Mouse (Mus musculus): Measurements from ENCODE around the gene Arhgap5. TPM values are rescaled to one million over a fixed set of nuclear protein-coding genes. Genes with fewer than 3 reads are reported as not detected.

The Arhgap5 gene
- total and polyA plus RNA-seq, 2 experiments from 2014 or later = 34.6 to 74.0 TPM

GRCm38 (mm10) chr12:52493281-52493681, 10.5 kb upstream of the Arhgap5 start:
- TF ChIP-seq CTCF (IDR thresholded peaks at IDR 0.05) = no peak
- no peaks in the 10 kb centered on the region for H3K4me1 ChIP-seq (ENCODE audit: insufficient read depth, low read length)
- H3K4me3 ChIP-seq (ENCODE audit: low read depth, low read length) = no peak overlapping the region
- H3K9me3 ChIP-seq (ENCODE audit: low read length) = no peaks in the 10 kb centered on the region
- no peak overlapping the region for H3K27ac ChIP-seq (ENCODE audit: low read depth, low read length)
- DNase-seq (ENCODE audit: low spot score) (no peak), ATAC-seq (ENCODE audit: low FRiP score) (no peak)
- 71% methylated on average over 6 of the region's 6 CpGs for WGBS
- H3K27me3 ChIP-seq (ENCODE audit: insufficient read depth, low read length) = no peaks in the 10 kb centered on the region
- no peaks in the 10 kb centered on the region for H3K36me3 ChIP-seq (ENCODE audit: insufficient read depth, low read length)
- no peak overlapping the region for H3K4me2 ChIP-seq (ENCODE audit: low read depth, low read length, poor library complexity, severe bottlenecking)
- H3K9ac ChIP-seq (replicated peaks; ENCODE audit: low read length, poor library complexity, severe bottlenecking) = no peak overlapping the region

DNA sequence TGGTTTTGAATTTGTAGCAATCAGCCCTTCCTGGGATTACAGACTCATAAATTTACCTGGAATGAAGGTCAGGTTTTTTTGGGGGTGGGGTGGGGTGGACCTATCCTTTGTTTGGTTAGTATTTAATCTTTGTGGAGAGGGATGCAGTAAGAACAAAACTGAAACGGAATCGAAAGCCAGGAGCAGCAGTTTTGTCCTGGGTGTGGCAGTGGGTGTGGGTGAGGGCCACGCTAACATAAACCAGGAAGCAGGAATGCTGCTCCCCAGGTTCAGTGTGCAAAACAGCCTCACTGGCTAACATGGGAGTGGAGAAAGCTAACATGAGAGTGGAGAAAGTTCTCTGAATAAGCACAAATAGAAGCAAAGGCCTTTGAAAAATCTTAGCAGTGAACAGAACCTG, 6.6 kb upstream of the Arhgap5 start:
- Histone ChIP-seq H3K4me1 (ENCODE audit: insufficient read depth, low read length) (no peaks in the 10 kb centered on the region), H3K4me3 (ENCODE audit: low read depth, low read length) (no peak overlapping the region), H3K9ac (replicated peaks; ENCODE audit: low read length, poor library complexity, severe bottlenecking) (no peak overlapping the region), H3K27ac (ENCODE audit: low read depth, low read length) (no peak overlapping the region), H3K36me3 (ENCODE audit: insufficient read depth, low read length) (no peaks in the 10 kb centered on the region), H3K9me3 (ENCODE audit: low read length) (no peaks in the 10 kb centered on the region), H3K4me2 (ENCODE audit: low read depth, low read length, poor library complexity, severe bottlenecking) (no peak overlapping the region), H3K27me3 (ENCODE audit: insufficient read depth, low read length) (no peaks in the 10 kb centered on the region)
- 83% methylated on average over 3 of the region's 3 CpGs for WGBS
- ATAC-seq (ENCODE audit: low FRiP score) = no peak
- no peak for DNase-seq (ENCODE audit: low spot score)
- no peak for TF ChIP-seq CTCF (IDR thresholded peaks at IDR 0.05)

GRCm38 (mm10) chr12:52500915-52501833, 2.6 kb upstream of the Arhgap5 start:
- Histone ChIP-seq H3K4me2 (ENCODE audit: low read depth, low read length, poor library complexity, severe bottlenecking) (no peak overlapping the region), H3K9ac (replicated peaks; ENCODE audit: low read length, poor library complexity, severe bottlenecking) (no peak overlapping the region), H3K4me1 (ENCODE audit: insufficient read depth, low read length) (peaks cover 3% of the 10 kb centered on the region; the same call in 1 of the 2 replicates), H3K4me3 (ENCODE audit: low read depth, low read length) (no peak overlapping the region), H3K36me3 (ENCODE audit: insufficient read depth, low read length) (no peaks in the 10 kb centered on the region), H3K9me3 (ENCODE audit: low read length) (no peaks in the 10 kb centered on the region), H3K27ac (ENCODE audit: low read depth, low read length) (no peak overlapping the region), H3K27me3 (ENCODE audit: insufficient read depth, low read length) (no peaks in the 10 kb centered on the region)
- TF ChIP-seq CTCF (IDR thresholded peaks at IDR 0.05) = peak; percentile 54
- DNase-seq (ENCODE audit: low spot score) (peak; percentile 19), ATAC-seq (ENCODE audit: low FRiP score) (no peak)
- whole genome bisulfite sequencing = 65% methylated on average over 8 of the region's 8 CpGs

GRCm38 (mm10) chr12:52502161-52502560, 1.6 kb upstream of the Arhgap5 start:
- Histone ChIP-seq H3K27ac (ENCODE audit: low read depth, low read length) (no peak overlapping the region), H3K9me3 (ENCODE audit: low read length) (no peaks in the 10 kb centered on the region), H3K4me1 (ENCODE audit: insufficient read depth, low read length) (peaks cover 3% of the 10 kb centered on the region; the same call in 1 of the 2 replicates), H3K4me2 (ENCODE audit: low read depth, low read length, poor library complexity, severe bottlenecking) (no peak overlapping the region), H3K9ac (replicated peaks; ENCODE audit: low read length, poor library complexity, severe bottlenecking) (no peak overlapping the region), H3K36me3 (ENCODE audit: insufficient read depth, low read length) (no peaks in the 10 kb centered on the region), H3K4me3 (ENCODE audit: low read depth, low read length) (no peak overlapping the region), H3K27me3 (ENCODE audit: insufficient read depth, low read length) (no peaks in the 10 kb centered on the region)
- no peak for ATAC-seq (ENCODE audit: low FRiP score)
- no peak for TF ChIP-seq CTCF (IDR thresholded peaks at IDR 0.05)
- no peak for DNase-seq (ENCODE audit: low spot score)
- 53% methylated on average over 3 of the region's 3 CpGs for WGBS

DNA sequence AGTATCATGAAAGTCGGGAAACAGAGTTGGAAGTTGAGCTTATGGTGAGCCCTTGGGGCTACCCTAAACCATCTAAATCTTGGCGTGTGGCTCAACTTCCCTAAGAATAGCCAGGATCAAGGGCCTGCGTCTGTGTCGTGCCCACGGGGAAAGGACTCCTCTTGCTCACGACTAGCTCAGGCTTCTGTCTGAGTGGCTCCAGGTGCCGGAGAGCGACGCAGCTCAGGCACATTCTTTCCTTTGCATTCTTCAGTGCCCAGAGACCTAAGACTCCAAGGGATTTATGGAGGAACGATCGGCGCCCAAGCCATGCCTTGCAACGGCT, 679 bp upstream of the Arhgap5 start:
- under 1% methylated on average over 13 of the region's 13 CpGs for WGBS
- no peak for DNase-seq (ENCODE audit: low spot score)
- Histone ChIP-seq H3K9me3 (ENCODE audit: low read length) (no peaks in the 10 kb centered on the region), H3K4me1 (ENCODE audit: insufficient read depth, low read length) (peaks cover 3% of the 10 kb centered on the region; the same call in 1 of the 2 replicates), H3K36me3 (ENCODE audit: insufficient read depth, low read length) (no peaks in the 10 kb centered on the region), H3K27ac (ENCODE audit: low read depth, low read length) (peak overlapping the region; percentile 99), H3K4me3 (ENCODE audit: low read depth, low read length) (peak overlapping the region; percentile 83), H3K27me3 (ENCODE audit: insufficient read depth, low read length) (no peaks in the 10 kb centered on the region), H3K9ac (replicated peaks; ENCODE audit: low read length, poor library complexity, severe bottlenecking) (peak overlapping the region; percentile 71), H3K4me2 (ENCODE audit: low read depth, low read length, poor library complexity, severe bottlenecking) (peak overlapping the region; percentile 58)
- ATAC-seq (ENCODE audit: low FRiP score) = peak; percentile 39
- TF ChIP-seq CTCF (IDR thresholded peaks at IDR 0.05) = no peak

Data from midbrain, postnatal 0 days (tissue).